Mouse (Mus musculus): ENCODE data around the gene Dlgap1. TPM values are rescaled to one million over a fixed set of nuclear protein-coding genes. Genes with fewer than 3 reads are reported as not detected.

The Dlgap1 gene
- total RNA-seq, 1 experiment from 2014 or later = not detected

DNA sequence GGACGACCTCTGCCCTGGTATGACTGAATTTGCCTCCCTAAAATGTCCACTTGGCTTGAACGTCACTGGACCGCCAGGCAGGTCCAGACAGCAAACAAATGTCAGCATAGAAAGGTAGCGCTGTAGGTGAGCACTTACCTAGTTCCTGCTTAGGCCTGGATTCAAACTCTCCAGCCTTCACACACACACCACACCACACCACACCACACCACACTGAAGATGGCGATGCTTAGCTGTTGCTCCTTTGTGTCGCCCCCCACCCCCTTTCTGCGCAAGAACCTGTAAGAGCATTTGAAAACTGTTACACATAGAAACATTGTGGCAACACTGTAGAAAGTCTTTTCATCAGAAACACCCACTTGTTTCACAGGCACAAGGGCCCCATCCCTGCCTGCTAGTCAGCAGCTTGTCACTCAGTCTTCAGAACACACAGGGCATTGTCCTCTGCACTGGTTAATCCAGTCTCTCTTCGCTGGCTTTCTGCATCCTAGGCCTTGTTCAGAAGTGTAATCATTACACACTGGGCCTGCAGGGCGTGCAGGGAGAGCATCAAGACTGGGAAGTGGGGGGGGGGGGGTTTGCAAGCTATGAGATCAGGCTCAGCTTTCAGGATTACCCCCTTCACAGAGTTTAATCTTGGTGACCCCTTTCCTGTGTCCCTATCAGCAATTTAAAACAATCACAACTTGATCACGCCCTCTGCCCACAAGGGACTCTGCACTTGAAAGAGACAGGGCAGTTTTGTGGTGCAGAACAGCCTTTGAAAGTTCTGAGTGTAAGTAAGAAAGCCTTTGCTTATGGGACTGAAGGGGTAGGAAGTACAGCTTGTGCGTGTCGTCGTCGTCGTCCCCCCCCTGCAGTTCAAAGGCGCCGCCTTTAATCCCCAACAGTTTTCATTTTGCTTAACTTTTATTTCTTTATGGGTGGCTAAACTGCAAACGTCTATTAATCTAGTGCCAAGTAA is 812.1 kb downstream of the Dlgap1 start:
- no peak for ATAC-seq (replicated peaks; ENCODE audit: low read depth, poor library complexity, severe bottlenecking)

DNA sequence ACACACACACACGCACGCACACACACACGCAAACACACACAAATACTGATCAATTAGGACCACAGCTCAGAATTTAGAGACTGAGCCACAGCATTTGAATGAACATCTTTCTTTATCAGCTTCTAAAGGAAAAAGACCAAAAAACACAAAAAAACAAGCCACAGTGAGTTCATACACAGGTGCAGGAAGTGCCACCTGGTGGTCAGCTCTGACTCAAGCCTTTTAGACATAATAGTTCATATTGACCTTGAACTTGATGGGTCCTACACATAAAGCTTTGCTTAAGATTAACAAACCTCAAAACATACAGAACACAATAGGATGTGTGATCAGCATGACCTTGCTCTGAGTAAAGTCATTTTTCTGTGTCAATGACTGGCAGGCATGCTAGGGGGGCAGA is 814.4 kb downstream of the Dlgap1 start:
- ATAC-seq (replicated peaks; ENCODE audit: low read depth, poor library complexity, severe bottlenecking) = no peak

DNA sequence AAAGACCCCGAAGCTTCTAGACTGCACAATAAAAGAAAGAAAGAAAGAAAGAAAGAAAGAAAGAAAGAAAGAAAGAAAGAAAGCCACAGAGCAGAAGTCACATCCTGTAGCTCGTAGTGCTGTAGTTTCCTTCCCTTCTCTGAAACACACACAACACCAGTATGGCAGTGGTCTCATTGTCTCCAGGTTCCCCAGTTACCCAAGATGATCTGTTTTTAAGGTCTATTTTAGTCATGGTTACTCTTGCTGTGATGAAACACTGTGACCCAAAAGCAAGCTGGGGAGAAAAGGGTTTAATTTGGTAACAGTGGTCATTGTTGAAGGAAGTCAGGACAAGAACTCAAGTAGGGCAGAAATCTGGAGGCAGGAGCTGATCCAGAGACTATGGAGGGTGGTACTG is 818.5 kb downstream of the Dlgap1 start:
- no peak for ATAC-seq (replicated peaks; ENCODE audit: low read depth, poor library complexity, severe bottlenecking)

DNA sequence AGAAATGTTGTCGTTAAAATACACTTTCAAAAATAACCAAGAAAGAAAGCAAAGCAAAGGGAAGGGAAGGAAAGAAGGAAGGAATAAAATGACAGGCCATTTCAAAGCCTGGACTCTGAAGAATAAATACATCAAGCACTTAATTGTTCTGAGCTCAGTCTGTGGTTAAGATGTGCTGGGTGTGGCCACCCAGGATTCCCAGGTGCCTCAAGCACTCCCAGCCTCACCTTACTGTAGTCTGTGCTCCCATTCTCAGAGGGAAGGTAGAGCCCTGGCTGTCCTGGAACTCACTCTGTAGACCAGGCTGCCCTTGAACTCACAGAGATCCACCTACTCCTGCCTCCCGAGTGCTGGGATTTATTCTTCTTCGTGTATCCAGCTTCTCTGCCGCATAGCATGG is 821.9 kb downstream of the Dlgap1 start:
- ATAC-seq (replicated peaks; ENCODE audit: low read depth, poor library complexity, severe bottlenecking) = no peak

DNA sequence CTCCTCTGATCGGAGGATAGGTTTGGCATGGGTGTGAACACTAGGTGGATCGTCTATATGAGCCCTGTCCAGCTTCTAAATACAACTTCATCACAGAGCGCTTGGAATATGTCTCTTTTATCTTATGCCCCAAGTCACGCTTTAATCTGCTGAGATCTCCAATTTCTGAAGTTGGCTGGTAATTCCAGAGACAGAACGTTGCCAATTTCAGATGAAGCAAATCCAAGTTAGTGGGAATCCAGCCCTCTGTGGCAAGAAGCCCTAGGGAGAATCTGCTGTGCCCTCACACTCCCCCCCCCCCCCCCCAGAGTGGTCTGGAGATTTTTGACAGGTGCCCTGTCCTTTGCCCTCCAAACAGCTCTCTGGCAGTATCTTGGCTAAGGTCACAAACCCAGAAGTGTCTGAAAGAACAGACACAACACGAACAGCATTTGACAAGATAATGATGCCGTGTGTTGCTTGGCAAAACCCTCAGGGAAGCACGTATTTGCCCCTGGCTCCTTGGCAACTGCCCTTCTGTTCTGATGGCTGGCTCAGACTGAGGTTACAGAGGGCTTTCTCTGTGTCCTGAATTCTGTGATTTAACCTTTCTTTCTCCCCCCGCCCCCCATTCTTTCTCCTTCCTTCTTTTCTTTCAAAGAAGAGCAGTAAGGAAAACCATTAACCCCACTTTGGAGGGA is 822.9 kb downstream of the Dlgap1 start:
- ATAC-seq (replicated peaks; ENCODE audit: low read depth, poor library complexity, severe bottlenecking) = no peak

DNA sequence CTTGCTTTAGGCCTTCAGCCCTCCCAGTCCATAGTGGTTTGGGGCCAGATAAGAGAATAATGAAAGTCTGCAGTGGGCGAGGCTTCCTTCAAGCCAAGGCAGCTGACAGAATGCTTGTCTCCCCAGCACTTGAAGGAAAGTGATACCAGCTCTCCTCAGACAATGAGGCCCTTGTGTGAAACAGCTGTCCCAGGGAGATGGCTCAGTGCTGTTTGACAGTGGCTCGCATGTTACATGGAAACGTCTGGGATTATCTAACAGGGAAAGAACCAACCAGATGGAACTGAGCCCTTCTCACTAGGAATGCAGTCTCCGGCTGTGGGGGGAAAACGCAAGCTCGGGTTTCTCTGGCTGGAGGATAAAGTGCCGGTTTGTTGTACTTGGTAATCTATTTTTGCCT is 825.4 kb downstream of the Dlgap1 start:
- ATAC-seq (replicated peaks; ENCODE audit: low read depth, poor library complexity, severe bottlenecking) = 0 out of 2 replicates have a peak, but pooled peaks have one; percentile 32

DNA sequence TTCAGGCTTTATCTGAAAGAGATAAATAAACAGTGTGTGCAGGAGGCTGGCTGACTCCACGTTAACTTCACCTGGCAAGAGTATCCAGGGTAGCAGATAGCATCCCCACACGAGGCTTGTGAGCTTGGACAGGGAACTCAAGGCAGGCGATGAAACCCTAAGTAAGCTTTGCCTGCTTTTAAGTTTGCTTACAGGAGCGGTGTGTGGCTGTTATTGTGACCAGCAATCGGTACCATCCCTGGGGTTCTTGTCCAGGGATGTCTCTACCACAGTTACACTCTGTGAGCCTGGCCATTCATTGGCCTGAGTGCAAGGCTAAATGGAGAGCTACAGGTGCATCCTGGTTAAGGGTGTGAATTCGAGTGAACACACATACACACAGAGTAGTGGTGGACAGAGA is 825.8 kb downstream of the Dlgap1 start:
- no peak for ATAC-seq (replicated peaks; ENCODE audit: low read depth, poor library complexity, severe bottlenecking)

DNA sequence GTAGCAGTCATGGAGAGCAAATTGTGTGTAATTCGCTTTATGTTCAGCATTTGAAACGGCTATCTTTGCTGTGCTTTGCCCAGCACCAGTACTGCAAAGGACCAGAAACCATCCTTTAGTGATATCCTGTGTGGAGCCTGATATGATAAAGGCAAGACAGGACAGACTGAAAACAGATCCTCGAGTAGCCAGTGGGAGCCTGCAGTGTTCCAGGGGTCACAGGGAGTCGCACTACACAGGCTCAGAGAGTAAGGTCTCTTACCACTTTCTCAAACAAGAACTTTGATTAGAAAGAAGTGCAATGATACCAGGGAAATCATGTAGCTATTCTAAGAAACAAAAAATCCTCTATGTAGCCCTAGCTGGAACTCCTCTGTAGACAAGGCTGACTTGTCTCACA is 826.3 kb downstream of the Dlgap1 start:
- no peak for ATAC-seq (replicated peaks; ENCODE audit: low read depth, poor library complexity, severe bottlenecking)

DNA sequence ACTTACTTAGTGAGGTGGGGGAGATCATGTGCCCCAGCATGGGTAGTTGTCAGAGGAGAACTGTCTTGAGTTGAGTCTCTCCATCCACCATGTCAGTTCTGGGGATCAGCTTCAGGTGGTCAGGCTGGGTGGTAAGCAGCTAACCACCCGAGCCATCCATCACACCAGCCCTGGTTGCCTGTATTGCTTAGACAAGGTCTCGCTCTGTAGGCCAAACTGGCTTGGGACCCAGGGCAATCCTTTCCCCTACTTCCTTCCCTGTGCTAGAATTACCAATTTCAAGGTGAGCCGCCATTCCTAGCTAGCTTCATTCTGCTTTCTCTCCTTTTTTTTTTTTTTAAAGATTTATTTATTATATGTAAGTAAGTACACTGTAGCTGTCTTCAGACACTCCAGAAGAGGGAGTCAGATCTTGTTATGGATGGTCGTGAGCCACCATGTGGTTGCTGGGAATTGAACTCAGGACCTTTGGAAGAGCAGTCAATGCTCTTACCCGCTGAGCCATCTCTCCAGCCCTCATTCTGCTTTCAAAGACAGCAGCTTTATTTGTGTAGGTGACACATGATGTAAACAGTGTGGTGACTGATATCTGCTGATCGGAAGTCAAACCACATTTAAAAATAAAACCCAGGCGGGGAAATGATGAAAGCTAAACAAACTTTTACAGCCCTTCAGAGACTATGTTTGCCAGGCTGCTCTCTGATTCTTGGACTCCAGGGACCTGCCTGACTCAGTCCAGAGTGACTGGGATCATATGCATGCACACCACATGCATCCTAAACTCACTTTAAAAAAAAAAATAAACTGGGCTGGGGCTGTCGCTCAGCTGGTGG is 828.3 kb downstream of the Dlgap1 start:
- no peak for ATAC-seq (replicated peaks; ENCODE audit: low read depth, poor library complexity, severe bottlenecking)

DNA sequence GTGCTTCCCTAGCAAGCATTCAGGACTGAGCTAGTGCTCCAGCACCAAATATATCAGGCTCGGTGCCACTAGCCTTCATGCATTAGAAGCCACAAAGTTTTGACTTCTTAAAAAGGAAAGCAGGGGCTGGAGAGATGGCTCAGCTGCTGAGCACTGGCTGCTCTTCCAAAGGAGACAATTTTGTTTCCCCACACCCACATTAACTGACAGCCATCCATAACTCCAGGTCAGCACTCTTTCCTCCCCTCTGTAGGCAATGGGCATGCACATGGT is 828.8 kb downstream of the Dlgap1 start:
- no peak for ATAC-seq (replicated peaks; ENCODE audit: low read depth, poor library complexity, severe bottlenecking)

DNA sequence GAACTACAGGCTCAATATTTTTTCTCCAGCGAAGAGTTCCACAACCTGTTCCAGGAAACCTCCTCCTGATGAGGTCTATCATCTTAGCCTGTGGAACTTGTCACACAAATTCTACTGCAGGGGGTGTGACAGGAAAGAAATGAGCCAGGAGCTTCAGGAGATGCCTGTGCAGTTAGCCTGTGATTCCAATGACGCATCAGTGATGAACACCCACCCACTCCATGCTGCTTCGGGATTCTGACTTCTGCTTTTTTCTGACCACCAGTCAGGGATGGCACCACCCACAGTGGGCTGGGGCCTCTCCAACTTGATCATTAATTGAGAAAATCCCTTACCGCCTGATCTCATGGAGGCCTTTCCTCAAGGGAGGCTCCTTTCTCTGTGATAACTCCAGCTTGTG is 830.4 kb downstream of the Dlgap1 start:
- peak; percentile 82 for ATAC-seq (replicated peaks; ENCODE audit: low read depth, poor library complexity, severe bottlenecking)

DNA sequence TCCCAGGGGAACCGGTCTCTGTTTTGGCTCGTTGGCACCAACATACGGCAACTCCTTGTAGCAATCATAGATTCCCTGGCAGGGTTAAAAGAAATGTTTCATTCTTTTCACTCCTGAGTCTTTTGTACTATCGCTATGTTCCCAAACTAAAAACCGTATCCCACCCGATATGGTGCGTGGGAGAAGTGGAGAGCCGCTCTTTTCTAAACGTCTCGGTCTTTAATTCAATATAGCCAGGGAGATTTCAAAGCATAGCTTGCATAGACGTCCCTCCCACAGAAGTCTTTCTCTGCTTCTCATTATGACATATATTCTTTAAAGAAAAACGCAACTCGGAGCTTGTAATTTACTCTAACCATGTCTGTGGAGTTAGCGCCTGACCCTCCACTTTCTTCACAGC is 833.1 kb downstream of the Dlgap1 start:
- ATAC-seq (replicated peaks; ENCODE audit: low read depth, poor library complexity, severe bottlenecking) = no peak

DNA sequence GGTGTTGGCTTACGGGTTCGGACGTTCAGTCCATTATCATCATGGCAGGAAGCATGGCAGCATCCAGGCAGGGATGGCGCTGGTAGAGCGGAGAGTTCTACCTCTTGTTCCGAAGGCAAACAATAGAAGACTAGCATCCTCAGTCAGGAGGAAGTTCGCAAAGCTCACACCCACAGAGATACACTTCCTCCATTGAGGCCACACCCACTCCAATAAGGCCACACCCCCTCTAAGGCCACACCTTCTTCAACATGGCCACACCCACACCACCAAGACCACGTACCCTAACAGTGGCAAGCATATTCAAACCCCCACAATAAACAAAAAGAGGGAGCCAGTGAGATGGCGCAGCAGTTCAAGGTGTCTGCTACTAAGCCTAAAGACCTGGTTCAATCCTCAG is 837.0 kb downstream of the Dlgap1 start:
- 0 out of 2 replicates have a peak, but pooled peaks have one; percentile 8 for ATAC-seq (replicated peaks; ENCODE audit: low read depth, poor library complexity, severe bottlenecking)

DNA sequence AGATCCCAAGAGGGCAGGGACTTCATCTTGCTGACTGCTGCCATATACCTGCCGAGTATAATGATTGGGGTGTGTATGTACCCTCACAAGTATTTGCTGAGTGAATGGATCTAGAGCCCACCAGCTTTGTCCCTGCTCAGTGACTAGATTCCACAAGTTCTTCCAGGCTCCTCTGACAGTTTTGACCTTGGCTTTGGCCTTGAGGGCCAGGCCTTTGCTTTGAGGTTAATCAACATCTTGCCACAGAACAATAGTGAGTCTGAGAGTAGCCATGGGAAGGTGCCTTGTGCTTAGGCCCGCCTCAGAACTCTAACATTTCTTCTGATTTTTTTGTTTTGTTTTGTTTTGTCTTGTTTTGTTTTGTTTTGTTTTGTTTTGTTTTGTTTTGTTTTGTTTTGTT is 837.7 kb downstream of the Dlgap1 start:
- ATAC-seq (replicated peaks; ENCODE audit: low read depth, poor library complexity, severe bottlenecking) = no peak

DNA sequence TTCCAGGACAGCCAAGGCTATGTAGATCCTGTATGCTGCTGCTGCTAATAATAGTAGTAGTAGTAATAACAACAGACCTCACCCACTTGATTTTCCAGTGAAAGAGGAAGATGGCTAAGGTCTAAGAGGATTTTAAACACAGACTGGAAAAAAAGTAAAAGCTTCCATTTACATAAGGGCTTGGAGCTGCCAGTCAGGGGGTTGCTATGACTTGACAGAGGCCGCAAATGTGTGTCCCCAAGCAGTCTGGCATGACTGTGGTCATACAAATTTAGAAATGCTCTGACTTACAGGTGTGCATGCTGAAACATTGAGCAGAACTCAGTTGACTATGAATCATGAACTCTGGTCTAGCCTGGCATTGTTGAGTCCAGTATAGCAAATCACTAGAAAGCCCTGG is 839.0 kb downstream of the Dlgap1 start:
- ATAC-seq (replicated peaks; ENCODE audit: low read depth, poor library complexity, severe bottlenecking) = no peak

DNA sequence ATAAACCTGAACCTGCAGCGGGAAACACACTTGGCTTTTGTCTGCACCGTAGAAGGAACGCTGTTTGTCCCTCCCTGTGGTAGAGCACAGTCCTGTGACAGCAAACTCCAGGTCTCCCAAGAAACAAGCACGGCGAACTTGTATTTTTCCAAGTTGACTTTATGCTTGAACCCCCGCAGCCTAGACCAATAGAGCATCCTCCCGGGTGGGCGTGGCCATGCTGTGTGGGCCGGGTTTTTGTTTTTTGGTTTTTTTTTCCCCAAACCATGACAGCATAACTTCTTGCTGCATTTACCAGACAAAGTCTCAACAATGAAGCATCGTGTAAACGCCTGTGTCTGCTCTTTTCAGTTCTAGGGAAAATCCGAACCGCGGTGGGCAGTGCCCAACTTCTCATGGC is 840.0 kb downstream of the Dlgap1 start:
- ATAC-seq (replicated peaks; ENCODE audit: low read depth, poor library complexity, severe bottlenecking) = no peak

DNA sequence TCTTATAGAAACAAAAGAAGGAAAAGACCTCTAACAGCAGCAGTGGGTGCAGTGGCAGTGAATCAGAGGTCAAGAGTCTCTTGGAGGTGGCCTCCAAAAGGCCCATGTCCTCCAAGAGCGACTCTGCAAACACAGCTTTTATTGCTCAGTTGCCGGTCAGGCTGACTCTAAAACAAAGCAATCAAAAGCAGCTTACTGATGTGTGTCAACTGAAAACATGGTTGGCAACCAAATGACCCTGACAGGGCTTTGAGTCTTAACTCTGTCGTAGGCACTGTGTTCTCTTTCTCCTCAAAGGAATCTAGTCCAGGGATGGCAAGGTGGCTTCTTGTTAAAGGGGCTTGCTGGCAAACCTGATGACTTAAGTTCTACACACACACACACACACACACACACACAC is 840.9 kb downstream of the Dlgap1 start:
- ATAC-seq (replicated peaks; ENCODE audit: low read depth, poor library complexity, severe bottlenecking) = no peak

DNA sequence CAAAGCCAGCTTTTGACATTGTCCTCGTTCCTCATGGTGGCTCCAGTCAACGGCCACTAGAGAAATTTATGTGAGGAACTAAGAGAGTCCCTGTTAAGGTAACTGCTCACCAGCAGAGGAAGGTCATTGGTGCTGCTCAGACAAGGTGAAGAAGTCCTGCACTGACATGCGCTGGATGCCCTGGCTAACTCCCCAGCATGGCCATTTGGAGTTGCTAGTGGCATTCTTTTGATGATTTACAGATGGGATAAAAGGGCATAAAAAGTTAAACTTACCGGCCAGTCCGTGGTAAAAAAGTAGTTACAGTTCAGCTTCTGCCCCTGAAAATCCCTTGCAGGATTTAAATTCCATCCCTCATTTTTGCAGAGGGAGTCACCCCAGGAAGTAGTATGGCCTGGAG is 841.9 kb downstream of the Dlgap1 start:
- ATAC-seq (replicated peaks; ENCODE audit: low read depth, poor library complexity, severe bottlenecking) = no peak

DNA sequence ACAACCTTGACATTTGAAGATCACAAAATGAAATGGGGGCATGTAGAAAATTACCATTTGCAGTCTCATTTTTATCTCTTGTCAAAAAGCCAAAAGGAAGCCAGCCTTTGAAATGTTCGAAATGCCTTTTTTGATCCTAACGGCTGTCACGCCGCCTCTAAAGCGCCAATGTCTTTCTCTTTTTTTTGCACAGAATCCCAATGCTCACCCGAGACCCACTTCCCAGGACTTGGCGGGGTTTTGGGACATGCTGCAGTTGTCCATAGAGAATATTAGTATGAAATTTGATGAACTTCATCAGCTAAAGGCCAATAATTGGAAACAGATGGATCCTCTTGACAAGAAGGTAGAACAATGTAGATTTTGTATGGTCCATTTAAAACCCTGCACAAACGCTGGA is 846.1 kb downstream of the Dlgap1 start:
- no peak for ATAC-seq (replicated peaks; ENCODE audit: low read depth, poor library complexity, severe bottlenecking)

DNA sequence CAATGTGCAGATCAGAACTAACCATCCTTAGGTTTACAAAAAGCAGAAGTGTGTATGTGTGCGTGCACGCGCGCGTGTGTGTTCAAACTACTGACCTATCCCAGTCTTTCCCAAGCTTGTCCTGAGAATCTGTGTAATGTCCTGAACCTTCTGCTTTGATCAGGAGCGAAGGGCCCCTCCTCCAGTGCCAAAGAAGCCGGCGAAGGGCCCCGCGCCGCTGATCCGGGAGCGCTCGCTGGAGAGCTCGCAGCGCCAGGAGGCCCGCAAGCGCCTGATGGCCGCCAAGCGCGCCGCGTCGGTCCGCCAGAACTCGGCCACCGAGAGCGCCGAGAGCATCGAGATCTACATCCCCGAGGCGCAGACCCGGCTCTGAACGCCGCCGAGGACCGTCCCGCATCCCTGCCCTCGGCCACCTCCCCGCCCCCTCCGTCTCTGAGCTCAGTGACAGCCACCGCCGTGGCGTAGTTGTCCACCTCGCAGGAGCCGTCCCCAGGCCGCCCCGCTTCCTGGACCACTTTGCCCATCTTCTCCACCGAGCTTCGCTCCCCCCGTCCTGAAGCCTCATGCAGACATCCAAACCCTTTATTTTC is 849.1 kb downstream of the Dlgap1 start:
- ATAC-seq (replicated peaks; ENCODE audit: low read depth, poor library complexity, severe bottlenecking) = peak; percentile 60; the same call in 1 of the 2 replicates

All from common myeloid progenitor, adult 5-6 weeks (primary cell).